Mouse (Mus musculus) MEL (cell line): ENCODE results near the gene Hoxd10. TPM values are rescaled to one million over a fixed set of nuclear protein-coding genes. Genes with fewer than 3 reads are reported as not detected.

Experiments
- DNase-seq: peaks from one replicate; pipeline ENCODE4 v3.0.0; 2011; ENCODE audit warnings: low read depth, low spot score
- H3K27ac ChIP-seq: 2 replicates; pipeline ENCODE4 v1.5.1; 2012; ENCODE audit warnings: low read depth, mild to moderate bottlenecking, control low read depth, low read length, moderate library complexity; ENCODE audit not compliant: control insufficient read depth
- H3K27me3 ChIP-seq, 2 experiments: fragments of 150-350 bp in 1 of 2; sonication (generic) in 1 of 2; 2 replicates each; pipeline ENCODE4 v1.6.1; 2012; ENCODE audit warnings: low read length in 2 of 2, mild to moderate bottlenecking in 2 of 2, improper control_type of control experiment in 1 of 2, moderate library complexity in 1 of 2; ENCODE audit not compliant: insufficient read depth in 2 of 2, control insufficient read depth in 1 of 2
- H3K36me3 ChIP-seq, 2 experiments: 2 replicates each; pipeline ENCODE4 v1.6.1; 2012 to 2014; ENCODE audit warnings: low read length in 2 of 2, improper control_type of control experiment in 1 of 2, inconsistent platforms in 1 of 2, mild to moderate bottlenecking in 1 of 2; ENCODE audit not compliant: insufficient read depth in 2 of 2, control insufficient read depth in 1 of 2
- H3K4me1 ChIP-seq, 2 experiments: fragments of 150-350 bp in 1 of 2; sonication (generic) in 1 of 2; 2 replicates each; pipeline ENCODE4 v1.6.1; 2012; ENCODE audit warnings: low read length in 2 of 2, improper control_type of control experiment in 1 of 2, mild to moderate bottlenecking in 1 of 2; ENCODE audit not compliant: insufficient read depth in 2 of 2, control insufficient read depth in 1 of 2
- H3K4me3 ChIP-seq, 2 experiments: fragments of 150-350 bp in 1 of 2; sonication (generic) in 1 of 2; 2 replicates each; pipeline ENCODE4 v1.5.1; 2012; ENCODE audit warnings: low read depth in 2 of 2, low read length in 2 of 2, mild to moderate bottlenecking in 2 of 2, moderate library complexity in 2 of 2, control low read depth in 1 of 2, improper control_type of control experiment in 1 of 2; ENCODE audit not compliant: control insufficient read depth in 1 of 2, insufficient read depth in 1 of 2
- H3K79me2 ChIP-seq: 2 replicates; pipeline ENCODE4 v1.6.1; 2012; ENCODE audit warnings: mild to moderate bottlenecking, low read length, moderate library complexity; ENCODE audit not compliant: control insufficient read depth, poor library complexity, insufficient read depth
- H3K9ac ChIP-seq: 2 replicates; pipeline ENCODE4 v1.6.1; 2012; ENCODE audit warnings: low read depth, mild to moderate bottlenecking, control low read depth, low read length, moderate library complexity; ENCODE audit not compliant: control insufficient read depth, poor library complexity, severe bottlenecking
- H3K9me3 ChIP-seq: fragments of 150-350 bp; sonication (generic); replicated peaks from 2 replicates; pipeline ENCODE4 v1.6.1; 2012; ENCODE audit warnings: mild to moderate bottlenecking, low read length, improper control_type of control experiment, moderate library complexity; ENCODE audit not compliant: insufficient read depth
- ELF1 ChIP-seq: IDR thresholded peaks from 2 replicates; pipeline ENCODE4 v1.6.1; 2014; ENCODE audit warnings: low read depth, mild to moderate bottlenecking, inconsistent platforms, low read length, improper control_type of control experiment, moderate library complexity
- GABPA ChIP-seq: IDR thresholded peaks from 2 replicates; pipeline ENCODE4 v1.6.1; 2012; ENCODE audit warnings: low read depth, mild to moderate bottlenecking, inconsistent platforms, low read length, improper control_type of control experiment, moderate library complexity
- HCFC1 ChIP-seq: IDR thresholded peaks from 2 replicates; pipeline ENCODE4 v1.6.1; 2012; ENCODE audit warnings: low read depth, mild to moderate bottlenecking, inconsistent platforms, low read length, improper control_type of control experiment, moderate library complexity
- MAFK ChIP-seq: IDR thresholded peaks from 2 replicates; pipeline ENCODE4 v1.6.1; 2011; ENCODE audit warnings: low read depth, mild to moderate bottlenecking, low read length, improper control_type of control experiment, borderline replicate concordance
- MAZ ChIP-seq: IDR thresholded peaks from 2 replicates; pipeline ENCODE4 v1.6.1; 2012; ENCODE audit warnings: low read depth, mild to moderate bottlenecking, inconsistent platforms, low read length, improper control_type of control experiment
- MEF2A ChIP-seq: IDR thresholded peaks from 2 replicates; pipeline ENCODE4 v1.6.1; 2014; ENCODE audit warnings: low read depth, mild to moderate bottlenecking, inconsistent platforms, low read length, improper control_type of control experiment; ENCODE audit not compliant: poor library complexity, insufficient replicate concordance, severe bottlenecking; ENCODE audit errors: extremely low read depth
- NELFE ChIP-seq: IDR thresholded peaks from 2 replicates; pipeline ENCODE4 v1.6.1; 2011; ENCODE audit warnings: low read depth, low read length, improper control_type of control experiment
- NRF1 ChIP-seq: IDR thresholded peaks from 2 replicates; pipeline ENCODE4 v1.6.1; 2014; ENCODE audit warnings: low read depth, mild to moderate bottlenecking, inconsistent platforms, low read length, improper control_type of control experiment, moderate library complexity; ENCODE audit not compliant: poor library complexity, insufficient read depth, severe bottlenecking
- POLR2A ChIP-seq, 2 experiments: IDR thresholded peaks; 2 replicates each; pipeline ENCODE4 v1.6.1; 2011 to 2012; ENCODE audit warnings: low read length in 2 of 2, mild to moderate bottlenecking in 2 of 2, control low read depth in 1 of 2, improper control_type of control experiment in 1 of 2, low read depth in 1 of 2, moderate library complexity in 1 of 2; ENCODE audit not compliant: control insufficient read depth in 1 of 2, insufficient read depth in 1 of 2, poor library complexity in 1 of 2
- POLR2AphosphoS5 ChIP-seq: IDR thresholded peaks from 2 replicates; pipeline ENCODE4 v1.6.1; 2012; ENCODE audit warnings: low read depth, borderline replicate concordance, mild to moderate bottlenecking, inconsistent platforms, low read length, moderate library complexity, mixed read lengths
- RAD21 ChIP-seq: IDR thresholded peaks from 2 replicates; pipeline ENCODE4 v1.6.1; 2011; ENCODE audit warnings: mild to moderate bottlenecking, low read depth, low read length, improper control_type of control experiment
- SIN3A ChIP-seq: IDR thresholded peaks from 2 replicates; pipeline ENCODE4 v1.6.1; 2012; ENCODE audit warnings: low read length, improper control_type of control experiment, inconsistent platforms
- TCF12 ChIP-seq: IDR thresholded peaks from 2 replicates; pipeline ENCODE4 v1.6.1; 2014; ENCODE audit warnings: low read depth, mild to moderate bottlenecking, inconsistent platforms, low read length, improper control_type of control experiment, moderate library complexity
- USF1 ChIP-seq: IDR thresholded peaks from 2 replicates; pipeline ENCODE4 v1.6.1; 2014; ENCODE audit warnings: low read depth, mild to moderate bottlenecking, inconsistent platforms, low read length, improper control_type of control experiment, moderate library complexity
- ZNF384 ChIP-seq: IDR thresholded peaks from 2 replicates; pipeline ENCODE4 v1.6.1; 2012; ENCODE audit warnings: low read depth, mild to moderate bottlenecking, inconsistent platforms, low read length, improper control_type of control experiment
- polyA plus RNA-seq, 2 experiments: library from polyadenylated mRNA; stranded (reverse) in 1 of 2; unstranded in 1 of 2; fragments of >175 nt in 1 of 2; fragments of >200 nt in 1 of 2; gene quantifications; 2 replicates each; pipeline versions ENCODE4 v1.2.1 to v1.2.4; 2012; ENCODE audit warnings: low replicate concordance in 2 of 2, low read depth in 1 of 2; ENCODE audit not compliant: insufficient read length in 2 of 2, insufficient read depth in 1 of 2, missing spikeins in 1 of 2
- total RNA-seq: library from RNA; depleted of rRNA; stranded (reverse); fragments of 300-350 nt; gene quantifications from 2 replicates; pipeline ENCODE4 v1.2.3, GENCODE M21; 2012

The Hoxd10 gene
- total and polyA plus RNA-seq, 3 experiments: not detected

GRCm38 (mm10) chr2:74655821-74656631 is 35.7 kb upstream of the Hoxd10 start:
- Histone ChIP-seq H3K36me3 (no peaks in the 10 kb centered on the region), H3K27me3 (peaks cover 0 to 2% of the 10 kb centered on the region in 2 experiments; a peak in 1 of 4 replicates), H3K27ac (no peak overlapping the region), H3K79me2 (no peaks in the 10 kb centered on the region), H3K9me3 (no peaks in the 10 kb centered on the region), H3K4me3 (no peak overlapping the region), H3K4me1 (no peaks in the 10 kb centered on the region), H3K9ac (no peak overlapping the region)
- DNase-seq: no peak
- TF ChIP-seq MAFK (no peak), NELFE (no peak), HCFC1 (no peak), MAZ (no peak), POLR2AphosphoS5 (no peak), ELF1 (no peak), MEF2A (no peak), USF1 (no peak), NRF1 (no peak), RAD21 (no peak)

- H3K27ac ChIP-seq: no peak overlapping the region
- H3K9ac ChIP-seq: no peak overlapping the region
- H3K27me3 ChIP-seq: no peaks in the 10 kb centered on the region
- no peaks in the 10 kb centered on the region for H3K36me3 ChIP-seq
- no peaks in the 10 kb centered on the region for H3K79me2 ChIP-seq
- H3K4me3 ChIP-seq: no peak overlapping the region
- TF ChIP-seq POLR2A (IDR thresholded peaks at IDR 0.05; ENCODE audit: control insufficient read depth in 1 of 2, insufficient read depth in 1 of 2, low read depth in 1 of 2, low read length in 2 of 2, poor library complexity in 1 of 2) (no peak), TCF12 (no peak), MAZ (no peak), SIN3A (no peak), MEF2A (no peak), GABPA (no peak), NRF1 (no peak), ZNF384 (no peak)
- TF ChIP-seq, all 39 proteins: peak for 0
- H3K4me1 ChIP-seq: no peaks in the 10 kb centered on the region
- no peaks in the 10 kb centered on the region for H3K9me3 ChIP-seq
- DNase-seq: no peak
Observed at GRCm38 (mm10) chr2:74656632-74657021, 35.1 kb upstream of the Hoxd10 start.
